Mouse (Mus musculus): ENCODE data around the gene Gm3127. TPM values are rescaled to one million over a fixed set of nuclear protein-coding genes. Genes with fewer than 3 reads are reported as not detected.
"Not testable (repeated sequence)": the region's sequence is repeated elsewhere in the genome, so short reads cannot be mapped to it uniquely, and the experiment has no call there.

Gm3127 gene
- not detected in 2 replicates for polyA plus RNA-seq (2016; fragmentation: Nextera tagmentation; extraction: Ambion mirVana)

GRCm38 (mm10) chr14:4164730-4165129, at the start of gene Gm3127:
Gm3127 (plus strand) TSS chr14:4165030.
- not testable (repeated sequence) for ATAC-seq (ENCODE audit: low FRiP score, low read depth); H3K4me2 ChIP-seq (replicated peaks); H3K9me3 ChIP-seq; H3K4me3 ChIP-seq; H3K27ac ChIP-seq; H3K9ac ChIP-seq; H3K4me1 ChIP-seq; H3K36me3 ChIP-seq; H3K27me3 ChIP-seq (replicated peaks)
- 79% methylated on average over 1 of the region's 2 CpGs for WGBS

- not testable (repeated sequence) for H3K4me2 ChIP-seq (replicated peaks); ATAC-seq (ENCODE audit: low FRiP score, low read depth); H3K9ac ChIP-seq; H3K9me3 ChIP-seq; H3K27ac ChIP-seq; H3K4me3 ChIP-seq; H3K4me1 ChIP-seq; H3K36me3 ChIP-seq; H3K27me3 ChIP-seq (replicated peaks)
- WGBS, result 90% methylated on average over 4 of the region's 4 CpGs
These were observed 23.2 kb upstream of the Gm3127 start for GRCm38 (mm10) chr14:4141646-4142045.

GRCm38 (mm10) chr14:4182030-4182429, 17.2 kb downstream of the Gm3127 start:
- H3K4me1 ChIP-seq; H3K9me3 ChIP-seq; H3K27me3 ChIP-seq (replicated peaks); H3K27ac ChIP-seq; H3K36me3 ChIP-seq; ATAC-seq (ENCODE audit: low FRiP score, low read depth): not testable (repeated sequence)
- peak overlapping the region; percentile 61 for H3K4me2 ChIP-seq (replicated peaks)
- peak overlapping the region; percentile 31 for H3K4me3 ChIP-seq
- peak overlapping the region; percentile 44; the same call in 1 of the 2 replicates for H3K9ac ChIP-seq
- 7% methylated on average over 13 of the region's 14 CpGs for WGBS

GRCm38 (mm10) chr14:4182491-4183210, 17.8 kb downstream of the Gm3127 start, which contains the start of gene Gm2974:
Gm2974 (plus strand) TSS chr14:4182576.
- peak within 1 kb of the TSS; percentile 31 for H3K4me3 ChIP-seq
- not testable (repeated sequence) for H3K4me1 ChIP-seq; H3K27ac ChIP-seq; ATAC-seq (ENCODE audit: low FRiP score, low read depth); H3K36me3 ChIP-seq; H3K27me3 ChIP-seq (replicated peaks); H3K9me3 ChIP-seq
- WGBS, result 13% methylated on average over 36 of the region's 59 CpGs
- H3K4me2 ChIP-seq (replicated peaks), result peak within 1 kb of the TSS; percentile 61
- peak within 1 kb of the TSS; percentile 44; the same call in 1 of the 2 replicates for H3K9ac ChIP-seq

- ATAC-seq (ENCODE audit: low FRiP score, low read depth); H3K4me3 ChIP-seq; H3K36me3 ChIP-seq; H3K27me3 ChIP-seq (replicated peaks); H3K27ac ChIP-seq; H3K9me3 ChIP-seq; H3K9ac ChIP-seq; H3K4me2 ChIP-seq (replicated peaks); H3K4me1 ChIP-seq: not testable (repeated sequence)
- WGBS, result 35% methylated on average over 8 of the region's 10 CpGs
These were observed 18.5 kb downstream of the Gm3127 start for GRCm38 (mm10) chr14:4183375-4183774.

Other genes starting within 250 kb of the Gm3127 start
- not detected in 2 replicates for gene Gm3029, start 233.3 kb upstream of the Gm3127 start, polyA plus RNA-seq (2016; fragmentation: Nextera tagmentation; extraction: Ambion mirVana)
- 0.57 TPM in 1 of 2 replicates, not detected in the other for gene Gm3095, start 201.5 kb upstream of the Gm3127 start, polyA plus RNA-seq (2016; fragmentation: Nextera tagmentation; extraction: Ambion mirVana)
- gene Gm3099, start 166.6 kb upstream of the Gm3127 start, polyA plus RNA-seq (2016; fragmentation: Nextera tagmentation; extraction: Ambion mirVana), result not detected in 2 replicates
- gene Gm5796, start 141.1 kb upstream of the Gm3127 start, polyA plus RNA-seq (2016; fragmentation: Nextera tagmentation; extraction: Ambion mirVana), result 0.90 and 1.1 TPM in 2 replicates
- not detected in 2 replicates for gene Gm3115, start 80.9 kb upstream of the Gm3127 start, polyA plus RNA-seq (2016; fragmentation: Nextera tagmentation; extraction: Ambion mirVana)
- gene Gm8108, start 54.5 kb upstream of the Gm3127 start, polyA plus RNA-seq (2016; fragmentation: Nextera tagmentation; extraction: Ambion mirVana), result 0.94 and 1.5 TPM in 2 replicates
- gene Gm2974, start 17.5 kb downstream of the Gm3127 start, polyA plus RNA-seq (2016; fragmentation: Nextera tagmentation; extraction: Ambion mirVana), result 1.8 and 2.0 TPM in 2 replicates
- gene Gm3138, start 84.6 kb downstream of the Gm3127 start, polyA plus RNA-seq (2016; fragmentation: Nextera tagmentation; extraction: Ambion mirVana), result not detected in 2 replicates
- not detected in 2 replicates for gene Gm3149, start 152.3 kb downstream of the Gm3127 start, polyA plus RNA-seq (2016; fragmentation: Nextera tagmentation; extraction: Ambion mirVana)
- 1.3 and 1.4 TPM in 2 replicates for gene 2610042L04Rik, start 169.7 kb downstream of the Gm3127 start, polyA plus RNA-seq (2016; fragmentation: Nextera tagmentation; extraction: Ambion mirVana)
- not detected in 2 replicates for gene Gm3159, start 232.5 kb downstream of the Gm3127 start, polyA plus RNA-seq (2016; fragmentation: Nextera tagmentation; extraction: Ambion mirVana)